Mouse (Mus musculus) kidney, adult 2 months (tissue): ENCODE measurements at regions not wholly inside any gene's neighbourhood (a gene's known extent, or its start where the extent isn't known, plus 50 kb on each side); places are given as distances from the start of the nearest gene placed in this dataset.

Source experiments
- CTCF ChIP-seq: fragments of 200-500 bp; conservative IDR thresholded peaks from 2 replicates; pipeline ENCODE4 v1.5.1; 2011; ENCODE audit warnings: low read depth, mild to moderate bottlenecking, control low read depth, low read length, moderate library complexity, mixed read lengths; ENCODE audit not compliant: insufficient read depth, insufficient read length
- POLR2A ChIP-seq: fragments of 200-500 bp; IDR thresholded peaks from one replicate; pipeline ENCODE4 v1.6.1; 2011; ENCODE audit warnings: low read depth, low read length, control low read depth

DNA sequence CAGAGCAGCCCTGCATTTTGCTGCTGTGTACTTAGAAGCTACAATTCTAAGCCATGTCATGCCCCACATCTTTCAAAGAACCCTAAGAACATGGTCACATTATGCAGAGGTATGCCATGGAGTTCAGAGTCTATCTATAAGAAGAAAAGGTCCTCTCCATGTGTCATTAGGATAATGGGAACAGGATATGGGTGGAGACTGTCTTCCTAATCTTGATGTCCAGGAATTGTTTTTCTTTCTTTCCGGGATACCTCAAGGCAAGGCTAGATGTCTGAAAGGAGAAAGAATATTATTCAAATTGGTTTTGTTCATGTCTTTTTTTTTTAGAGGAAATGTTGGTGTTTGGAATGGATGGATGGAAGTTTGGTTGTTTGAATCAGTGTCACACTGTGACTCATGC is 477.3 kb upstream of the Gm26657 start:
- TF ChIP-seq CTCF (no peak), POLR2A (no peak)
